Mouse (Mus musculus): ENCODE data around the gene Macrod1. TPM values are rescaled to one million over a fixed set of nuclear protein-coding genes. Genes with fewer than 3 reads are reported as not detected.

Gene Macrod1
- polyA plus RNA-seq, 1 experiment from 2014 or later: 14.0 TPM

- H3K4me3 ChIP-seq (replicated peaks; ENCODE audit: low read length): no peak overlapping the region
- peaks cover 13% of the 10 kb centered on the region for H3K36me3 ChIP-seq (ENCODE audit: control insufficient read depth, insufficient read depth, low read length)
- H3K4me2 ChIP-seq (ENCODE audit: low read depth, low read length): no peak overlapping the region
- no peaks in the 10 kb centered on the region for H3K4me1 ChIP-seq (ENCODE audit: control insufficient read depth, insufficient read depth, low read length)
- H3K9me3 ChIP-seq (replicated peaks; ENCODE audit: control insufficient read depth, low read length): no peaks in the 10 kb centered on the region
- no peak overlapping the region for H3K9ac ChIP-seq (ENCODE audit: low read length)
- ATAC-seq (ENCODE audit: insufficient read depth, low FRiP score): no peak
- H3K27me3 ChIP-seq (ENCODE audit: control insufficient read depth, insufficient read depth, low read length): no peaks in the 10 kb centered on the region
- no peak overlapping the region for H3K27ac ChIP-seq (ENCODE audit: low read length)
- 83% methylated on average over 9 of the region's 9 CpGs for WGBS
Measured at GRCm38 (mm10) chr19:7225096-7225690, 168.6 kb downstream of the Macrod1 start.

GRCm38 (mm10) chr19:7226511-7226914 is 169.9 kb downstream of the Macrod1 start:
- Histone ChIP-seq H3K4me1 (ENCODE audit: control insufficient read depth, insufficient read depth, low read length) (no peaks in the 10 kb centered on the region), H3K4me3 (replicated peaks; ENCODE audit: low read length) (no peak overlapping the region), H3K9ac (ENCODE audit: low read length) (no peak overlapping the region), H3K4me2 (ENCODE audit: low read depth, low read length) (no peak overlapping the region), H3K27me3 (ENCODE audit: control insufficient read depth, insufficient read depth, low read length) (no peaks in the 10 kb centered on the region), H3K9me3 (replicated peaks; ENCODE audit: control insufficient read depth, low read length) (no peaks in the 10 kb centered on the region), H3K36me3 (ENCODE audit: control insufficient read depth, insufficient read depth, low read length) (peaks cover 13% of the 10 kb centered on the region), H3K27ac (ENCODE audit: low read length) (peak overlapping the region; percentile 85)
- peak; percentile 77; the same call in 1 of the 2 replicates for ATAC-seq (ENCODE audit: insufficient read depth, low FRiP score)
- WGBS: 65% methylated on average over 6 of the region's 6 CpGs

- Histone ChIP-seq H3K27ac (ENCODE audit: low read length) (no peak overlapping the region), H3K9me3 (replicated peaks; ENCODE audit: control insufficient read depth, low read length) (no peaks in the 10 kb centered on the region), H3K27me3 (ENCODE audit: control insufficient read depth, insufficient read depth, low read length) (no peaks in the 10 kb centered on the region), H3K9ac (ENCODE audit: low read length) (no peak overlapping the region), H3K4me1 (ENCODE audit: control insufficient read depth, insufficient read depth, low read length) (peaks cover 1% of the 10 kb centered on the region), H3K4me3 (replicated peaks; ENCODE audit: low read length) (no peak overlapping the region), H3K4me2 (ENCODE audit: low read depth, low read length) (no peak overlapping the region), H3K36me3 (ENCODE audit: control insufficient read depth, insufficient read depth, low read length) (peaks cover 10% of the 10 kb centered on the region)
- 55% methylated on average over 8 of the region's 8 CpGs for WGBS
- peak; percentile 86 for ATAC-seq (ENCODE audit: insufficient read depth, low FRiP score)
Measured at GRCm38 (mm10) chr19:7234537-7235221, 178.1 kb downstream of the Macrod1 start.

GRCm38 (mm10) chr19:7235461-7235860 is 178.9 kb downstream of the Macrod1 start:
- WGBS: 84% methylated on average over 9 of the region's 9 CpGs
- H3K36me3 ChIP-seq (ENCODE audit: control insufficient read depth, insufficient read depth, low read length): peaks cover 5% of the 10 kb centered on the region; the same call in 1 of the 2 replicates

GRCm38 (mm10) chr19:7236011-7236410 is 179.4 kb downstream of the Macrod1 start:
- no peak overlapping the region for H3K27ac ChIP-seq (ENCODE audit: low read length)
- no peak overlapping the region for H3K4me3 ChIP-seq (replicated peaks; ENCODE audit: low read length)
- H3K9me3 ChIP-seq (replicated peaks; ENCODE audit: control insufficient read depth, low read length): no peaks in the 10 kb centered on the region
- WGBS: 92% methylated on average over 2 of the region's 2 CpGs
- H3K9ac ChIP-seq (ENCODE audit: low read length): no peak overlapping the region
- H3K36me3 ChIP-seq (ENCODE audit: control insufficient read depth, insufficient read depth, low read length): peaks cover 5% of the 10 kb centered on the region; the same call in 1 of the 2 replicates
- no peak overlapping the region for H3K4me2 ChIP-seq (ENCODE audit: low read depth, low read length)
- no peaks in the 10 kb centered on the region for H3K27me3 ChIP-seq (ENCODE audit: control insufficient read depth, insufficient read depth, low read length)
- ATAC-seq (ENCODE audit: insufficient read depth, low FRiP score): no peak
- peaks cover 8% of the 10 kb centered on the region for H3K4me1 ChIP-seq (ENCODE audit: control insufficient read depth, insufficient read depth, low read length)

More at GRCm38 (mm10) chr19:7235461-7235860, 178.9 kb downstream of the Macrod1 start:
- no peak overlapping the region for H3K9ac ChIP-seq (ENCODE audit: low read length)
- H3K9me3 ChIP-seq (replicated peaks; ENCODE audit: control insufficient read depth, low read length): no peaks in the 10 kb centered on the region
- H3K27me3 ChIP-seq (ENCODE audit: control insufficient read depth, insufficient read depth, low read length): no peaks in the 10 kb centered on the region
- ATAC-seq (ENCODE audit: insufficient read depth, low FRiP score): no peak
- no peak overlapping the region for H3K4me3 ChIP-seq (replicated peaks; ENCODE audit: low read length)
- H3K4me2 ChIP-seq (ENCODE audit: low read depth, low read length): no peak overlapping the region
- peaks cover 8% of the 10 kb centered on the region for H3K4me1 ChIP-seq (ENCODE audit: control insufficient read depth, insufficient read depth, low read length)
- H3K27ac ChIP-seq (ENCODE audit: low read length): no peak overlapping the region

- 88% methylated on average over 4 of the region's 4 CpGs for WGBS
Measured at GRCm38 (mm10) chr19:7236742-7237141, 180.1 kb downstream of the Macrod1 start.

GRCm38 (mm10) chr19:7239574-7239973 is 183.0 kb downstream of the Macrod1 start:
- H3K36me3 ChIP-seq (ENCODE audit: control insufficient read depth, insufficient read depth, low read length): no peaks in the 10 kb centered on the region
- peak overlapping the region; percentile 94 for H3K4me2 ChIP-seq (ENCODE audit: low read depth, low read length)
- H3K4me3 ChIP-seq (replicated peaks; ENCODE audit: low read length): peak overlapping the region; percentile 79
- 81% methylated on average over 3 of the region's 3 CpGs for WGBS
- no peaks in the 10 kb centered on the region for H3K9me3 ChIP-seq (replicated peaks; ENCODE audit: control insufficient read depth, low read length)
- ATAC-seq (ENCODE audit: insufficient read depth, low FRiP score): no peak
- no peaks in the 10 kb centered on the region for H3K27me3 ChIP-seq (ENCODE audit: control insufficient read depth, insufficient read depth, low read length)
- peak overlapping the region; percentile 91 for H3K9ac ChIP-seq (ENCODE audit: low read length)
- H3K4me1 ChIP-seq (ENCODE audit: control insufficient read depth, insufficient read depth, low read length): peaks cover 11% of the 10 kb centered on the region
- no peak overlapping the region; the same call in 1 of the 2 replicates for H3K27ac ChIP-seq (ENCODE audit: low read length)

More at GRCm38 (mm10) chr19:7236742-7237141, 180.1 kb downstream of the Macrod1 start:
- Histone ChIP-seq H3K27me3 (ENCODE audit: control insufficient read depth, insufficient read depth, low read length) (no peaks in the 10 kb centered on the region), H3K9me3 (replicated peaks; ENCODE audit: control insufficient read depth, low read length) (no peaks in the 10 kb centered on the region), H3K4me2 (ENCODE audit: low read depth, low read length) (no peak overlapping the region), H3K4me1 (ENCODE audit: control insufficient read depth, insufficient read depth, low read length) (peaks cover 11% of the 10 kb centered on the region), H3K36me3 (ENCODE audit: control insufficient read depth, insufficient read depth, low read length) (peaks cover 5% of the 10 kb centered on the region; the same call in 1 of the 2 replicates), H3K27ac (ENCODE audit: low read length) (no peak overlapping the region), H3K4me3 (replicated peaks; ENCODE audit: low read length) (no peak overlapping the region), H3K9ac (ENCODE audit: low read length) (no peak overlapping the region)
- ATAC-seq (ENCODE audit: insufficient read depth, low FRiP score): no peak

- Histone ChIP-seq H3K9me3 (replicated peaks; ENCODE audit: control insufficient read depth, low read length) (no peaks in the 10 kb centered on the region), H3K4me1 (ENCODE audit: control insufficient read depth, insufficient read depth, low read length) (peaks cover 11% of the 10 kb centered on the region), H3K9ac (ENCODE audit: low read length) (peak overlapping the region; percentile 91), H3K4me3 (replicated peaks; ENCODE audit: low read length) (peak overlapping the region; percentile 79), H3K4me2 (ENCODE audit: low read depth, low read length) (peak overlapping the region; percentile 94), H3K27ac (ENCODE audit: low read length) (peak overlapping the region; percentile 81), H3K27me3 (ENCODE audit: control insufficient read depth, insufficient read depth, low read length) (no peaks in the 10 kb centered on the region), H3K36me3 (ENCODE audit: control insufficient read depth, insufficient read depth, low read length) (no peaks in the 10 kb centered on the region)
- WGBS: under 1% methylated on average over 13 of the region's 13 CpGs
- peak; percentile 11; the same call in 1 of the 2 replicates for ATAC-seq (ENCODE audit: insufficient read depth, low FRiP score)
Measured at GRCm38 (mm10) chr19:7240291-7240690, 183.7 kb downstream of the Macrod1 start.
